Mouse (Mus musculus) olfactory bulb, adult 2 months (tissue): ENCODE measurements around the gene Fam69b. TPM values are rescaled to one million over a fixed set of nuclear protein-coding genes. Genes with fewer than 3 reads are reported as not detected.

Experiments
- H3K27ac ChIP-seq: fragments of 200-500 bp; 2 replicates; pipeline ENCODE4 v1.5.1; 2012; ENCODE audit warnings: low read depth, low read length; ENCODE audit not compliant: insufficient read depth
- H3K4me1 ChIP-seq: fragments of 200-500 bp; 2 replicates; pipeline ENCODE4 v1.6.1; 2012; ENCODE audit warnings: low read length; ENCODE audit not compliant: control insufficient read depth, insufficient read depth
- H3K4me3 ChIP-seq: fragments of 200-500 bp; 2 replicates; pipeline ENCODE4 v1.5.1; 2012; ENCODE audit warnings: mild to moderate bottlenecking, low read depth, low read length, moderate library complexity; ENCODE audit not compliant: insufficient read depth
- CTCF ChIP-seq: fragments of 200-500 bp; IDR thresholded peaks from 2 replicates; pipeline ENCODE4 v1.5.1; 2012; ENCODE audit warnings: low read depth, mild to moderate bottlenecking, low read length, moderate library complexity; ENCODE audit not compliant: insufficient read depth
- POLR2A ChIP-seq: fragments of 200-500 bp; IDR thresholded peaks from 2 replicates; pipeline ENCODE4 v1.6.1; 2012; ENCODE audit warnings: mild to moderate bottlenecking, low read depth, low read length, moderate library complexity; ENCODE audit not compliant: insufficient read depth
- WGBS: fragments of 180-500 bp; shearing (Covaris S2); methylation state at CpG from one replicate; pipeline ENCODE4 v1.1.7; 2018; 5-methylcytosine and 5-hydroxymethylcytosine counted together
- polyA plus RNA-seq: library from polyadenylated mRNA; stranded (reverse); fragments of >200 nt; gene quantifications from 2 replicates; pipeline ENCODE4 v1.2.4, GENCODE M21; 2012; ENCODE audit warnings: low replicate concordance; ENCODE audit not compliant: missing spikeins, insufficient read depth, insufficient read length

The Fam69b gene
- polyA plus RNA-seq, 1 experiment = not detected

DNA sequence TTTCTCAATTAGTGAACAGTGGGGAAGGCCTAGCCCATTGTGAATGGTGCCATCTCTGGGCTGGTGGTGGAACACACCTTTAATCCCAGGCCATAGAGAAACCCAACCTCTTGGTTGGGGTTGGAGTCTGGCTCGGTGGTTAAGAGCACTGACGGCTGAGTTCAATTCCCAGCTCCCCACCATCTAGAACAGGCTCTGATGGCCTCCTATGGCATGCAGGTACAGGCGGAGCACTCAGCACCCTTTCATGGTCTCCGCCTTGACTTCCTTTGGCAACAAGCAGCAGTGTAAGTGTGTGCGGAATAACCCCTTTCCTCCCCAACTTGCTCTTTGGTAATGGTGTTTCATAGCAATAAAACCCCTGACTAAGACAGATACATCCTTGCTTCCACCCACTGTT lies 10.3 kb downstream of the Fam69b start:
- Histone ChIP-seq H3K4me1 (peaks cover 28% of the 10 kb centered on the region), H3K27ac (no peak overlapping the region), H3K4me3 (no peak overlapping the region)
- 70% methylated on average over 5 of the region's 5 CpGs for WGBS
- TF ChIP-seq CTCF (no peak), POLR2A (no peak)

- Histone ChIP-seq H3K4me1 (peaks cover 28% of the 10 kb centered on the region), H3K4me3 (peak overlapping the region; percentile 24; the same call in 1 of the 2 replicates), H3K27ac (no peak overlapping the region)
- TF ChIP-seq POLR2A (no peak), CTCF (no peak)
- 7% methylated on average over 8 of the region's 8 CpGs for WGBS
These were observed 10.8 kb downstream of the Fam69b start for GRCm38 (mm10) chr2:26639083-26639482.

DNA sequence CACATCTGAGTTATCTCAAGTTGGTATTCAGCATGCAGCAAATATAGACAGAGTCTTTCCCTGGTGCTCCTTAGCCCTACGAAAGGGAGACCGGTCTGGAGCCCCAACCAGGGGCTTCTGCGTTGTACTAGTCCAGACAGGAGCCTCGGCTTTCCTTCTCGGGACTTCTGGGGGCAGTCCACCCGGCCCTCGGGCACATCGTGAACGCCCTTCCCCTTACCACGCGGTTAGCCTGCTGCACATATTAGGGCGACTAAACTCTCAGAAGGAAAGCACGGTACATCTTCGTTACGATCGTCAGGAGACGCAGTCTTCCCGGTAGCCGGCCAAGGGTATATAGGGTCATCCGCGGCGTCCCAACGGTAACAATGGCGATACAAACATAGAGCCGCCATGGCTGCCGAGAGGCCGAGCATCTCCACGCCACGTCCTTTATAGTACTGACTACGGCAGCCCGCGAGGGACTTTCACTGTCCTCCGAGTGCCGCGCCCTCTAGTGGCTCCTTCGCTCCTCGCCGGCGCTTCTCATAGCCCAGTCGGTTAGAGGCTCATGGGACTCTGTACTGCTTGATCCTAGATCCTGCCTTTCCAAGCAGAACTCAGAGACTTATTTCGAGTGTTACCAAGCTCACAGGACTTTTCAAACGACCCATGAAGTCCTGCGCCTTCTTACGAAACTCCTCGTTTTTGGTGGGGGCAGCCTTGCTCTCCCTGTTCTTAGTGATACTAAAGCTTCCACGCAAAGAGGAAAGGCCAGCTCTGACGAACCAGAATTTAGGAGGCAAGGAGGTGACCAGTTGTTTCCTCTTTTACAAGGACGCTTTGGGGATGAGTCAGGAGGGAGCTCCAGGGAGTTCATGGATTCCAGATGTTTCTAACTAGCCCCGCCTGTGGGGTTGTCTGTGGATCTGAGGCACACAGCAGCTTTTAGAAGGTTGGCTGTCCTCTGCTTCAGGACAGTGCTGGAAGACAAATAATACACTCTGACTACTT lies 11.9 kb downstream of the Fam69b start:
- Histone ChIP-seq H3K27ac (0 out of 2 replicates have a peak overlapping the region, but pooled peaks have one; percentile 14), H3K4me3 (peak overlapping the region; percentile 63), H3K4me1 (peaks cover 24% of the 10 kb centered on the region)
- TF ChIP-seq POLR2A = peak; percentile 94
- peak; percentile 74 for TF ChIP-seq CTCF
- 4% methylated on average over 49 of the region's 49 CpGs for WGBS

DNA sequence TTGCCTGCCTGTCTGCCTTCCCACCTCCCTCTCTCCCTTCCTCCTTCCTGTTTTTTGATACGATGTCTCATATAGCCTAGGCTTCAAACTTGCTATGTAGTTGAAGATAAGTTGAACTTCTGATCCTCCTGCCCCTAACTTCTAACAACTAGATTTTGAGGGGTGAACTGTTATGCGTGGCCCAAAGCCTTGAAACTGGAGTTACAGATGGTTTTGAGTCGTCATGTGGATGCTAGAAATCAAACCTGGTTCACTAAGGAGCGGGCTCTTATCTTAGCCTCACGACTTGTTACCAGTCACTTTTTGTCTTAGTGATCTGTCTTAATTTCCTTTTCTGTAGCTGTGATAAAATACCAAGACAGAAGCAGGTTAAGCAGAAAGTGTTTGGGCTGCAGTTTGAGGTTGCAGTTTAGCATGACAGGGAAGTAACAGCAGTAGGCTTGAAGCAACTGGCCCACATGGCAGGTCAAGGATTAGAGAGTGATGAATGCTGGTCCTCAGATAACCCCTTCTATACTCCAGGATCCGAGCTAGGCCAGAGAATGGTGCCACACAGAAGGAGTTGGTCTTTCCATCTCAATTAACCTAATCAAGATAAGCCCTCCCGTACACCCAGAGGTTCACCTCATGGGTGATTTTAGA lies 12.9 kb downstream of the Fam69b start:
- peaks cover 16% of the 10 kb centered on the region for H3K4me1 ChIP-seq
- no peak for TF ChIP-seq CTCF
- TF ChIP-seq POLR2A = no peak
- H3K27ac ChIP-seq = no peak overlapping the region
- 87% methylated on average over 7 of the region's 7 CpGs for WGBS
- H3K4me3 ChIP-seq = no peak overlapping the region

- Histone ChIP-seq H3K27ac (no peak overlapping the region), H3K4me3 (no peak overlapping the region), H3K4me1 (peaks cover 7% of the 10 kb centered on the region; the same call in 1 of the 2 replicates)
- 75% methylated on average over 2 of the region's 2 CpGs for WGBS
- TF ChIP-seq POLR2A = no peak
- TF ChIP-seq CTCF = no peak
These were observed 15.7 kb downstream of the Fam69b start for GRCm38 (mm10) chr2:26643942-26644341.

DNA sequence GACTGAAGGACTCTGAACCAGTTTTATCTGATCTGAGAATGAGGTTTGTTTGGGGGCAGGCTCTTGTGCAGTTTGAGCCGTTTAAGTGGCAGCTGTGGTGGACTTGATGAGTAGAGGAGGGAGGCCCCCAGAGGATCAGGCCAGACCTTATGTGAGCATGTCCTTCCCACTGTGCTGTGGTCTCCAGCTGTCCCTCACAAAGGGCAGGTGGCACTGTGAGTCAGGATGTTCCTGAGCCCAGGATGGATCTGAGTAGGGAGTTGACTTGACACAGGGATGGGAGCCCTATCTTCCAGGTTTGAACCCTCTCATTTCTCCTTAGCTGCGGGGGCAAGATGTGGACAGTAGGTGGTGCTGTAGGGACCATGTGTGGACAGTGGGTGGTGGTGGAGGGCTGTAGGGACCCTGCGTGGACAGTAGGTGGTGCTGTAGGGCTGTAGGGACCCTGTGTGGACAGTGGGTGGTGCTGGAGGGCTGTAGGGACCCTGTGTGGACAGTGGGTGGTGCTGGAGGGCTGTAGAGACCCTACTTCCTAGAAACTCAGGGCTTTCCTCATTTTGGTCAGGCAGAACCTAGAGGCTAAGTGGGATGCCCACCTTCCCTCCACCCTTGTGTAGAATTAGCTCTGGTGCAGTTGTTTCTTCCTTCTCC lies 18.5 kb downstream of the Fam69b start:
- WGBS = 18% methylated on average over 3 of the region's 3 CpGs

DNA sequence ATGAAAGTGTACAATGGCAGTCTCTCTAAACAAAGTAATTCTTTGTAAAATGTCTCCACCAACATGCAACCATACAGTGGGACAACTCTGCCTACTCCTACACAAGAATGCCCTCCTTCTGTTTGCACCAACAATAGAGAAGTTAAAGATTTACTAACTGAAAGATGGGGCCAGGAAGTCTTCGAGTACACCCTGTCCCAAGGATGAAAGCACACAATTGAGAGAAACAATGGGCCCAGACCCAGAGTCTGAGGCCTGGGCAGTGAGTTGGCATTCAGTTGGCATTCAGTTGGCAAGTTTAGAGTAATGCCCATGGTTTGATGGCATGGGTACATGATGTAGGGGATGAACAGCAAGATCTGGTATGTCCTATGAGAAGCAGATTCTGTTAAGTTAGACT lies 26.4 kb downstream of the Fam69b start:
- no peaks in the 10 kb centered on the region for H3K4me1 ChIP-seq
- 65% methylated on average over 1 of the region's 1 CpGs for WGBS
- no peak overlapping the region for H3K27ac ChIP-seq
- TF ChIP-seq CTCF = no peak
- H3K4me3 ChIP-seq = no peak overlapping the region

More for the DNA sequence above, 18.5 kb downstream of the Fam69b start:
- Histone ChIP-seq H3K27ac (no peak overlapping the region), H3K4me1 (no peaks in the 10 kb centered on the region), H3K4me3 (no peak overlapping the region)
- TF ChIP-seq POLR2A (no peak), CTCF (peak; percentile 100)

GRCm38 (mm10) chr2:26657426-26657825 lies 29.2 kb downstream of the Fam69b start:
- Histone ChIP-seq H3K4me3 (no peak overlapping the region), H3K27ac (no peak overlapping the region), H3K4me1 (peaks cover 11% of the 10 kb centered on the region)
- TF ChIP-seq POLR2A = no peak
- no peak for TF ChIP-seq CTCF
- 79% methylated on average over 2 of the region's 2 CpGs for WGBS

DNA sequence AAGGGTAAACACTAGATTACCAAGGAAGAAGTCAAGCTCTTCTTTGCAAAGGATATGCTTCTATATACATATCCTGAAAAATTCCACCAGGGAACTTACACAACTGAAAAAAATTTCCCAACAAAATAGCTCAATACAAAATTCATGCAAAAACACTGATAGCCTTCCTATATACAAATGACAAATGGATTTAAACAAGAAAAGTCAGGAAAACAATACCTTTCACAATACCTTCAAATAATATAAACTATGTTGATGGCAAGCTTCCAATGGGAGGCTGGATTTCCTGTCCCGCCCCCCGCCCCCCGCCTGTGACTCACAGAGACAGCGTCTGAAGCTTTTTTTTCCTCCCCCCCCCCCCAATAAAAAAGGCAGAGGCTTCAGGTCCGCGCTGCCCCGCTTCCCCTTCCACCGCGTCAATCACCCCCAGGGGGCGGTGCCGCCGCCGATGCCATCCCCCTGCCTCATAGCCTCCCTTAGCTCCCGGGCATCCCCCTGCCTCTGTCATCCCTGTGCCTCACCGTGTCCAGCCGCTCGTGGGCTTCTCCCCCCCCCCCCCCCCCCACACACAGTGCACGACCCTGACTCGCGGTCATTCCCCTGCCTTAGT lies 33.0 kb downstream of the Fam69b start:
- WGBS = 0% methylated on average over 14 of the region's 20 CpGs
- Histone ChIP-seq H3K27ac (no peak overlapping the region), H3K4me3 (peak overlapping the region; percentile 39), H3K4me1 (peaks cover 11% of the 10 kb centered on the region)
- TF ChIP-seq CTCF (no peak), POLR2A (no peak)
